Mouse (Mus musculus) brain, embryonic 14.5 days (tissue): ENCODE measurements around the gene Sec61a2.

ENCODE experiments used
- CTCF ChIP-seq: fragments of 200-500 bp; IDR thresholded peaks from 2 replicates; pipeline ENCODE4 v1.5.1; 2012; ENCODE audit warnings: inconsistent platforms, mild to moderate bottlenecking, moderate library complexity, borderline replicate concordance; ENCODE audit not compliant: insufficient read depth, insufficient read length; ENCODE audit errors: extremely low read depth
- POLR2A ChIP-seq: fragments of 200-500 bp; IDR thresholded peaks from 2 replicates; pipeline ENCODE4 v1.6.1; 2012; ENCODE audit warnings: mild to moderate bottlenecking, inconsistent platforms, borderline replicate concordance; ENCODE audit not compliant: poor library complexity, insufficient read depth, insufficient read length, severe bottlenecking; ENCODE audit errors: extremely low read depth

DNA sequence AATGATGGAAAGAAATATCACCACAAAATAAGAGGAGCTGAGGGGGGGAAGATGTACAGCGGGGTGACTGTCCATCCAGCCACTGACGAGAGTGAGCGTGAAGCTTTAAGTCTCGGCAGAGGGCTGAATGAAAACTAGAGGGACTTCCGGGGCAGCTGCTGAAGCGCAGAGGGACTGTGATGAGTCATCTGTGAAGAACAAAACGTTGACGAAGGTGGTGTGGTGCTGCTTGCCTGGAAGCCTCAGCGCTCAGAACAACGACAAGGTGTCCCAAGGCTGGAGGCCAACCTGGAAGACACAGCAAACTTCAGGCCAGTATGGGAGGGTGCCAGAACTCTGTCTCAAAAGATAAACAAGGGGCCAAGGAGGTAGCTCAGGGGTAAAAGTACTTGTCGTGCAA, 54.4 kb downstream of the Sec61a2 start:
- no peak for TF ChIP-seq CTCF
- no peak for TF ChIP-seq POLR2A
